ENCODE assay signal across 11 mouse cellular contexts in genomic region chr11:5846639-5847345, GRCm38 (mm10). TPM values are rescaled to one million over a fixed set of nuclear protein-coding genes. Genes with fewer than 3 reads are reported as not detected.
DNase-seq lines count a peak whose midpoint lies in the region; ATAC-seq and TF ChIP-seq lines count a peak whose summit lies in the region.
"Had no signal": no experiment of that assay in that cellular context is flagged by ENCODE, and none has a peak within 500 bp of the region (broad histone marks: within the 10 kb centered on the region; RNA-seq: fewer than 3 reads in every experiment).

No protein-coding gene starts in this region.

- H3K27ac ChIP-seq in hindbrain, postnatal 0 days: no peak overlapping the region
- H3K27ac ChIP-seq: lung, embryonic 15.5 days had no signal

- CTCF ChIA-PET in Patski (lab: Charles Lee): interaction anchor here (1.0 to 5.9 kb wide), 6 partner anchors 9 to 39 kb away, joined by 3 to 39 read pairs (median 4); partner anchors contain the start of gene Polm

- WGBS in hindbrain, postnatal 0 days: 70% methylated on average over 7 of the region's 7 CpGs

- H3K4me3 ChIP-seq in hindbrain, postnatal 0 days (ENCODE audit: low read length): no peak overlapping the region
- H3K4me3 ChIP-seq: lung, embryonic 15.5 days had no signal

- peak; percentile 33 for ATAC-seq in Patski
- no peak for ATAC-seq in hindbrain, postnatal 0 days

- TF ChIP-seq CTCF in Patski (IDR thresholded peaks at IDR 0.05): no peak
- TF ChIP-seq CTCF in hindbrain, postnatal 0 days (IDR thresholded peaks at IDR 0.05; ENCODE audit: low read depth): no peak

- in situ Hi-C loops in Patski (cut with MboI; ENCODE audit: low pct_unique_long_range_greater_than_20kb): loop anchor here (5.0 kb wide), 1 partner anchor 36 kb away; no protein-coding TSS in a partner anchor

- peak; percentile 65 for DNase-seq in ES-CJ7 (ENCODE audit: low read depth, low spot score)
- DNase-seq in Patski (ENCODE audit: low read depth, low spot score): no peak
- peak; percentile 70 to 77 for DNase-seq in heart, postnatal 10 days
- DNase-seq in kidney, postnatal 4 days: peak; percentile 48 to 68
- no peak for DNase-seq in thymus, postnatal 36 days
- no peak for DNase-seq in right cerebral cortex, postnatal 14 days
- no peak for DNase-seq in thymus, postnatal 14 days
- DNase-seq in hindbrain, postnatal 0 days (ENCODE audit: low spot score): no peak
- DNase-seq: gastrocnemius, postnatal 25 days had no signal

- H3K9ac ChIP-seq in hindbrain, postnatal 0 days (replicated peaks; ENCODE audit: low read length): no peak overlapping the region
- H3K9ac ChIP-seq: lung, embryonic 15.5 days had no signal

- no peaks in the 10 kb centered on the region; the same call in 1 of the 2 replicates for H3K4me1 ChIP-seq in hindbrain, postnatal 0 days (ENCODE audit: insufficient read depth, low read length)

- no peaks in the 10 kb centered on the region for H3K9me3 ChIP-seq in hindbrain, postnatal 0 days (ENCODE audit: low read length)
- H3K9me3 ChIP-seq: lung, embryonic 15.5 days had no signal

- H3K27me3 ChIP-seq in Patski: no peaks in the 10 kb centered on the region
- H3K27me3 ChIP-seq in hindbrain, postnatal 0 days (ENCODE audit: insufficient read depth, low read length): no peaks in the 10 kb centered on the region
- H3K27me3 ChIP-seq: lung, embryonic 15.5 days had no signal

- no peaks in the 10 kb centered on the region for H3K36me3 ChIP-seq in hindbrain, postnatal 0 days (ENCODE audit: insufficient read depth, low read length)
- H3K36me3 ChIP-seq: lung, embryonic 15.5 days had no signal

- H3K4me2 ChIP-seq in hindbrain, postnatal 0 days (ENCODE audit: low read depth, low read length): no peak overlapping the region
- H3K4me2 ChIP-seq: lung, embryonic 15.5 days had no signal

- POLR2A ChIA-PET in Patski (lab: Charles Lee): interaction anchor here (0.6 to 1.8 kb wide), 4 partner anchors 20 to 356 kb away, joined by 3 to 8 read pairs (median 3); partner anchors contain the start of gene Pold2

- intact Hi-C loops in heart, postnatal 10 days (cut with DNase I): no loop called here

RNA-seq across cellular contexts. Expression of gene Polm, which starts 9.0 kb away (rescaled TPM):
- 47.5 TPM for polyA plus RNA-seq in Patski (2021)
- 1 to 10 TPM; 5.0 to 6.7 TPM for total RNA-seq in heart, postnatal 10 days (2021)
- total RNA-seq in hindbrain, postnatal 0 days (2014; rRNA removed): 4.9 and 14.7 TPM in 2 replicates
- 6.2 and 7.2 TPM in 2 replicates for polyA plus RNA-seq in hindbrain, postnatal 0 days (2015; fragmentation: Nextera tagmentation; extraction: Ambion mirVana)

RNA-seq across cellular contexts. Expression of gene Aebp1, which starts 15.0 kb away (rescaled TPM):
- 12.5 TPM for polyA plus RNA-seq in Patski (2021)
- 10 to 100 TPM; 35.2 to 40.1 TPM for total RNA-seq in heart, postnatal 10 days (2021)
- total RNA-seq in hindbrain, postnatal 0 days (2014; rRNA removed): 21.2 and 24.9 TPM in 2 replicates
- polyA plus RNA-seq in hindbrain, postnatal 0 days (2015; fragmentation: Nextera tagmentation; extraction: Ambion mirVana): 30.6 and 33.3 TPM in 2 replicates

RNA-seq across cellular contexts. Expression of gene Pold2, which starts 31.3 kb away (rescaled TPM):
- polyA plus RNA-seq in Patski (2021): 76.9 TPM
- 10 to 100 TPM; 34.8 to 44.1 TPM for total RNA-seq in heart, postnatal 10 days (2021)
- total RNA-seq in hindbrain, postnatal 0 days (2014; rRNA removed): 32.9 and 36.6 TPM in 2 replicates
- 49.5 and 51.6 TPM in 2 replicates for polyA plus RNA-seq in hindbrain, postnatal 0 days (2015; fragmentation: Nextera tagmentation; extraction: Ambion mirVana)

RNA-seq across cellular contexts. Expression of gene Pgam2, which starts 43.3 kb away (rescaled TPM):
- 7.7 TPM for polyA plus RNA-seq in Patski (2021)
- total RNA-seq in heart, postnatal 10 days (2021): 100 to 1,000 TPM; 756 to 765 TPM
- 1.4 and 2.0 TPM in 2 replicates for total RNA-seq in hindbrain, postnatal 0 days (2014; rRNA removed)
- polyA plus RNA-seq in hindbrain, postnatal 0 days (2015; fragmentation: Nextera tagmentation; extraction: Ambion mirVana): 2.8 and 3.4 TPM in 2 replicates

RNA-seq across cellular contexts. Expression of gene Myl7, which starts 51.8 kb away (rescaled TPM):
- polyA plus RNA-seq in Patski (2021): not detected
- total RNA-seq in heart, postnatal 10 days (2021): 100 to 1,000 TPM; 363 to 942 TPM
- total RNA-seq in hindbrain, postnatal 0 days (2014; rRNA removed): 0.79 TPM in 1 of 2 replicates, not detected in the other
- polyA plus RNA-seq in hindbrain, postnatal 0 days (2015; fragmentation: Nextera tagmentation; extraction: Ambion mirVana): not detected in 2 replicates
- total RNA-seq: gastrocnemius, postnatal 25 days had no signal
- polyA plus RNA-seq: cortical plate, adult 2 months had no signal

Comparison
In these comparisons a context has a peak if more than half of its experiments do, and no peak if none do; other contexts are left out.
1. DNase-seq: peak in ES-CJ7 (single experiment), heart, postnatal 10 days (2 of 2) and kidney, postnatal 4 days (2 of 2); none in Patski (single experiment), thymus, postnatal 36 days (0 of 2), right cerebral cortex, postnatal 14 days (single experiment), thymus, postnatal 14 days (single experiment) and hindbrain, postnatal 0 days (single experiment).